Mouse (Mus musculus) MEL (cell line): ENCODE data around the gene Cfdp1.

Source experiments
- CHD1 ChIP-seq: IDR thresholded peaks from 2 replicates; pipeline ENCODE4 v1.6.1; 2012; ENCODE audit warnings: low read depth, mild to moderate bottlenecking, inconsistent platforms, low read length, improper control_type of control experiment
- CTCF ChIP-seq, 3 experiments: IDR thresholded peaks in 2 of 3; conservative IDR thresholded peaks in 1 of 3; 2 replicates each; pipeline ENCODE4 v1.5.1; 2011 to 2012; ENCODE audit warnings: low read length in 3 of 3, low read depth in 2 of 3, mild to moderate bottlenecking in 2 of 3, improper control_type of control experiment in 1 of 3, inconsistent platforms in 1 of 3, mixed read lengths in 1 of 3, moderate library complexity in 1 of 3; ENCODE audit not compliant: control insufficient read depth in 1 of 3, insufficient read depth in 1 of 3, poor library complexity in 1 of 3, severe bottlenecking in 1 of 3
- E2F4 ChIP-seq: IDR thresholded peaks from 2 replicates; pipeline ENCODE4 v1.6.1; 2011; ENCODE audit warnings: low read depth, low read length, improper control_type of control experiment, borderline replicate concordance
- EP300 ChIP-seq, 2 experiments: IDR thresholded peaks; 2 replicates each; pipeline ENCODE4 v1.6.1; 2011; ENCODE audit warnings: improper control_type of control experiment in 2 of 2, low read length in 2 of 2, low read depth in 1 of 2, mild to moderate bottlenecking in 1 of 2
- ETS1 ChIP-seq: IDR thresholded peaks from 2 replicates; pipeline ENCODE4 v1.6.1; 2012; ENCODE audit warnings: low read depth, mild to moderate bottlenecking, inconsistent platforms, low read length, improper control_type of control experiment, moderate library complexity
- HCFC1 ChIP-seq: IDR thresholded peaks from 2 replicates; pipeline ENCODE4 v1.6.1; 2012; ENCODE audit warnings: low read depth, mild to moderate bottlenecking, inconsistent platforms, low read length, improper control_type of control experiment, moderate library complexity
- MAFK ChIP-seq: IDR thresholded peaks from 2 replicates; pipeline ENCODE4 v1.6.1; 2011; ENCODE audit warnings: low read depth, mild to moderate bottlenecking, low read length, improper control_type of control experiment, borderline replicate concordance
- MXI1 ChIP-seq: IDR thresholded peaks from 2 replicates; pipeline ENCODE4 v1.6.1; 2011; ENCODE audit warnings: mild to moderate bottlenecking, low read depth, low read length, improper control_type of control experiment
- NELFE ChIP-seq: IDR thresholded peaks from 2 replicates; pipeline ENCODE4 v1.6.1; 2011; ENCODE audit warnings: low read depth, low read length, improper control_type of control experiment
- POLR2A ChIP-seq, 2 experiments: IDR thresholded peaks; 2 replicates each; pipeline ENCODE4 v1.6.1; 2011 to 2012; ENCODE audit warnings: low read length in 2 of 2, mild to moderate bottlenecking in 2 of 2, control low read depth in 1 of 2, improper control_type of control experiment in 1 of 2, low read depth in 1 of 2, moderate library complexity in 1 of 2; ENCODE audit not compliant: control insufficient read depth in 1 of 2, insufficient read depth in 1 of 2, poor library complexity in 1 of 2
- USF2 ChIP-seq, 2 experiments: IDR thresholded peaks; 2 replicates each; pipeline ENCODE4 v1.6.1; 2011 to 2012; ENCODE audit warnings: improper control_type of control experiment in 2 of 2, low read length in 2 of 2, borderline replicate concordance in 1 of 2, inconsistent platforms in 1 of 2, low read depth in 1 of 2, mild to moderate bottlenecking in 1 of 2; ENCODE audit not compliant: insufficient read depth in 1 of 2
- ZKSCAN1 ChIP-seq: IDR thresholded peaks from 2 replicates; pipeline ENCODE4 v1.6.1; 2012; ENCODE audit warnings: low read depth, mild to moderate bottlenecking, inconsistent platforms, low read length, improper control_type of control experiment, moderate library complexity
- ZNF384 ChIP-seq: IDR thresholded peaks from 2 replicates; pipeline ENCODE4 v1.6.1; 2012; ENCODE audit warnings: low read depth, mild to moderate bottlenecking, inconsistent platforms, low read length, improper control_type of control experiment

DNA sequence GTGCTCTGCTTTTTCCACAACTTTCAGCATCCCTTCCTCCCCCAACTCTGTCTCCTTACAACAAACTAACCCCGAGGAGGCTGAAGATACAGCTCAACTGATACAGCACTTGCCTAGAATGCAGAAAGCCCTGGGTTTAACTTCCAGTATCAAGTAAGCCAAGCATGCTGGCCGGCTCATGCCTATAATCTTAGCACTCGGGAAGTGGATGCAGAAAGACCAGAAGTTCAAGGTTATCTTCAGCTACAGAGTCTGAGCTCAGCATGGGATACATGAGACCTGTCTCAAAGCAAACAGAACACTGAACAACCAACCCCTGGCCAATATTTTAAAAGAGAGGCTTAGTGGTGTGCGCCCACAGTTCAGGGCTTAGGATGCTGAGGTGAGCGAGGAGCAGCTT, 66.0 kb downstream of the Cfdp1 start:
- TF ChIP-seq HCFC1: no peak
- no peak for TF ChIP-seq ZNF384
- TF ChIP-seq EP300 (IDR thresholded peaks at IDR 0.05; ENCODE audit: low read depth in 1 of 2, low read length in 2 of 2): no peak
- no peak for TF ChIP-seq NELFE
- no peak for TF ChIP-seq E2F4
- no peak for TF ChIP-seq CTCF (IDR thresholded peaks at IDR 0.05 in 2 of 3, conservative IDR thresholded peaks at IDR 0.05 in 1 of 3; ENCODE audit: control insufficient read depth in 1 of 3, insufficient read depth in 1 of 3, low read depth in 2 of 3, low read length in 3 of 3, poor library complexity in 1 of 3, severe bottlenecking in 1 of 3)
- no peak for TF ChIP-seq MAFK
- TF ChIP-seq ETS1: no peak
- no peak for TF ChIP-seq USF2 (IDR thresholded peaks at IDR 0.05; ENCODE audit: borderline replicate concordance in 1 of 2, insufficient read depth in 1 of 2, low read depth in 1 of 2, low read length in 2 of 2)
- TF ChIP-seq CHD1: no peak
- no peak for TF ChIP-seq POLR2A (IDR thresholded peaks at IDR 0.05; ENCODE audit: control insufficient read depth in 1 of 2, insufficient read depth in 1 of 2, low read depth in 1 of 2, low read length in 2 of 2, poor library complexity in 1 of 2)
- TF ChIP-seq MXI1: no peak
- no peak for TF ChIP-seq ZKSCAN1
